Mouse (Mus musculus) liver, adult 2 months (tissue): ENCODE measurements around the gene Zup1. TPM values are rescaled to one million over a fixed set of nuclear protein-coding genes. Genes with fewer than 3 reads are reported as not detected.
"Not testable (repeated sequence)": the region's sequence is repeated elsewhere in the genome, so short reads cannot be mapped to it uniquely, and the experiment has no call there.

Source experiments
- DNase-seq: peaks from one replicate; pipeline ENCODE4 v3.0.0-alpha.2; 2011; ENCODE audit warnings: low read depth, low spot score; ENCODE audit errors: extremely low read depth
- H3K27ac ChIP-seq: fragments of 200-500 bp; replicated peaks from 2 replicates; pipeline ENCODE4 v1.5.1; 2012; ENCODE audit warnings: low read depth, mild to moderate bottlenecking, control low read depth, inconsistent platforms, low read length; ENCODE audit not compliant: insufficient read depth
- H3K27me3 ChIP-seq: fragments of 200-500 bp; 2 replicates; pipeline ENCODE4 v1.6.1; 2012; ENCODE audit warnings: mild to moderate bottlenecking, moderate library complexity, low read length, inconsistent platforms; ENCODE audit not compliant: control insufficient read depth, insufficient read depth
- H3K36me3 ChIP-seq: fragments of 200-500 bp; 2 replicates; pipeline ENCODE4 v1.6.1; 2012; ENCODE audit warnings: low read length, inconsistent platforms; ENCODE audit not compliant: control insufficient read depth, insufficient read depth
- H3K4me1 ChIP-seq: fragments of 200-500 bp; 2 replicates; pipeline ENCODE4 v1.6.1; 2011; ENCODE audit warnings: low read length; ENCODE audit not compliant: control insufficient read depth, insufficient read depth
- H3K4me3 ChIP-seq: fragments of 200-500 bp; 2 replicates; pipeline ENCODE4 v1.5.1; 2011; ENCODE audit warnings: low read depth, mild to moderate bottlenecking, control low read depth, low read length, moderate library complexity; ENCODE audit not compliant: insufficient read depth
- H3K79me2 ChIP-seq: fragments of 200-500 bp; 2 replicates; pipeline ENCODE4 v1.6.1; 2012; ENCODE audit warnings: inconsistent platforms, mild to moderate bottlenecking, low read length, moderate library complexity; ENCODE audit not compliant: control insufficient read depth, insufficient read depth
- H3K9ac ChIP-seq: fragments of 200-500 bp; 2 replicates; pipeline ENCODE4 v1.6.1; 2012; ENCODE audit warnings: low read depth, mild to moderate bottlenecking, control low read depth, inconsistent platforms, low read length
- CTCF ChIP-seq: fragments of 200-500 bp; IDR thresholded peaks from 2 replicates; pipeline ENCODE4 v1.5.1; 2011; ENCODE audit warnings: low read depth, low read length, control low read depth
- POLR2A ChIP-seq: fragments of 200-500 bp; IDR thresholded peaks from 2 replicates; pipeline ENCODE4 v1.6.1; 2011; ENCODE audit warnings: low read length, control low read depth; ENCODE audit not compliant: insufficient read depth; ENCODE audit errors: extremely low read depth
- WGBS: fragments of 180-500 bp; shearing (Covaris S2); methylation state at CpG from one replicate; pipeline ENCODE4 v1.1.7; 2018; 5-methylcytosine and 5-hydroxymethylcytosine counted together
- polyA plus RNA-seq: library from polyadenylated mRNA; depleted of rRNA; stranded (reverse); fragments of >200 nt; gene quantifications from 2 replicates; pipeline ENCODE4 v1.2.3, GENCODE M21; 2012; rRNA removed
- total RNA-seq: library from RNA; depleted of rRNA; stranded (reverse); fragments of >200 nt; gene quantifications from 2 replicates; pipeline ENCODE4 v1.2.3, GENCODE M21; 2014; rRNA removed

Zup1 gene
- 8.0 and 10.8 TPM in 2 replicates for total RNA-seq
- polyA plus RNA-seq: 2.2 and 2.3 TPM in 2 replicates

DNA sequence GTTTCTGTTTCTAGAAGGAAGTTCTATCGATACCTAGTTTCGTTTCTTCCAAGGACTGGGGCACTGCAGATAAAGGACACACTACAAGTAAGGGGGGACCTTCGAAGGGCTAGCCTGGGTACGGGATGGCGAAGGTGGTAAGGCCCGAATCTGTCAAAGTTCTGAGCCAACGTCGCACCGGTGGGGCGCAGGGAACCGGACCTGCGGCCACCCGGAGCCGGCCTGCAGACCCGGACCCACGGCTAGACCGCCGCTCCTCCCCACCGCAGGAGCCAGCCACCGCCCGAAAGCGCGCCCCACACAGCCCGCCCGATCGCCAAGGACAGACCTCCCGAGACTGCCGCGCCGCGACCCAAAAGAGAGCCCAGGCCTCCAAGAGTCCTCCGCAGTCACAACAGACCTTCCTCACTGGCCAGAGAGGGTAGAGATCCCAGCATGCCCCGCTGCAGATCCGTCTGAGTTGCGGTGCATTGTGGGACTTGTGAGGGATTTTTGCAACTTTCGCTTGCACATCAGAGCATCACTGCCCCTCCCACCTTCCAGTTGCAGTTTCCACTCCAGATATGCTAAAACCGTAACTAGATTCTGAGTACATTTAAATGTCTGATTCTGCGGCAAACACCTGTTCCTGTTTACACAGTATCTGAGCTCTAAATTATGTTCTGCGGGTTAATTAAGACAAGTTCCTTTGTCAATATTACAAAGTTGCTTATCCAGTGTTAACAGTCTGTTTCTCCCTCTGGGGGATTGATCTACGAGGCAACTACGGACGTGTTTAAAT, at the start of gene Zup1:
Zup1 (minus strand) TSS at position 467 of the 781 bp plus-strand sequence.
- Histone ChIP-seq H3K36me3 (peaks cover 14% of the 10 kb centered on the region), H3K79me2 (peaks cover 3% of the 10 kb centered on the region; the same call in 1 of the 2 replicates), H3K27ac (peak within 1 kb of the TSS; percentile 77), H3K9ac (peak within 1 kb of the TSS; percentile 98), H3K4me1 (no peaks in the 10 kb centered on the region; the same call in 1 of the 2 replicates), H3K27me3 (no peaks in the 10 kb centered on the region), H3K4me3 (peak within 1 kb of the TSS; percentile 98)
- TF ChIP-seq CTCF (no peak), POLR2A (peak; percentile 52; the same call in 1 of the 2 replicates)
- DNase-seq: peak; percentile 84
- 3% methylated on average over 42 of the region's 42 CpGs for WGBS

- Histone ChIP-seq H3K27ac (no peak overlapping the region), H3K36me3 (peaks cover 56% of the 10 kb centered on the region), H3K4me3 (no peak overlapping the region), H3K79me2 (no peaks in the 10 kb centered on the region), H3K9ac (no peak overlapping the region), H3K4me1 (no peaks in the 10 kb centered on the region), H3K27me3 (no peaks in the 10 kb centered on the region)
- DNase-seq: peak; percentile 51
- TF ChIP-seq CTCF (no peak), POLR2A (no peak)
Measured at GRCm38 (mm10) chr10:33998397-33998796, 47.3 kb upstream of the Zup1 start.

DNA sequence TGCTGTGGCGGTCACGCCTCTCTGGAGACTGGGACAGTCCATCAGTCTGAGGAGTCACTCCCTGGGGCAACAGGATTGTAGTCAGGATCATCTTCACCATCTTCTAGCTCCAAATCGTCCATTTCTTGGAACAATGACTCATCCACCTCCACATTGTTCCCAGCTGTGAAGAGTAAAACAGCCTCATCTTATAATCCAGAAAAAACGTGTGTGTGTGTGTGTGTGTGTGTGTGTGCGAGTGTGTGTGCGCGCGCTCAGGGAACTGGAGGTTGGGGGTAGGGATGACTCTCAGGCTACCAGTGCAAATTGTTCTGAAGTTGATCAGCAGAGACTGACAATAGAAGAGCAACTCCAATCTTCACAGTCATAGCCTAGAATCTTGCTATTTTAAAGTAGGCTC, 45.6 kb upstream of the Zup1 start:
- not testable (repeated sequence) for H3K4me3 ChIP-seq, H3K27me3 ChIP-seq, DNase-seq, H3K79me2 ChIP-seq, H3K27ac ChIP-seq, H3K4me1 ChIP-seq, H3K9ac ChIP-seq
- WGBS: 92% methylated on average over 6 of the region's 8 CpGs
- peaks cover 53% of the 10 kb centered on the region for H3K36me3 ChIP-seq

DNA sequence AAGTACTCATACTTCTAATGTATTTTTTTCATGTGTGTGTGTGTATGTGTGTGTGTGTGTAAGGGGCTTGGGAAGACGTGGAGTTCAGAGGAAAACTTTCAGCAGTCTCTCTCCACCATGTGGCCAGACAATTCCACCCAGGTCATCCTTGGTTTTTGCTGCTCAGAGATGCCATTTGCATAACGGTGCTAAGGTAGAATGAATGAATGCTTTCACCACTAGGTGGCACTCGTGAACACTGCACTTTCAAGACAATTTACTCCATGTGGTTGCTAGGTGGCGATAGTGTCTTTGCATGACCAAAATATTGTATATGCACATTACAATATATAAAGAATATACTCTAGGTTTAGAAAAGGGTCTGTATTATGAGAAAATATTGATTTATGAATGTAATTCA, 35.7 kb upstream of the Zup1 start:
- no peaks in the 10 kb centered on the region for H3K4me1 ChIP-seq
- no peaks in the 10 kb centered on the region for H3K27me3 ChIP-seq
- WGBS: 13% methylated on average over 4 of the region's 4 CpGs
- no peak overlapping the region for H3K9ac ChIP-seq
- TF ChIP-seq CTCF (peak; percentile 61), POLR2A (no peak)
- H3K4me3 ChIP-seq: no peak overlapping the region
- DNase-seq: peak; percentile 79
- peaks cover 7% of the 10 kb centered on the region; the same call in 1 of the 2 replicates for H3K36me3 ChIP-seq
- no peaks in the 10 kb centered on the region for H3K79me2 ChIP-seq
- H3K27ac ChIP-seq: no peak overlapping the region

- no peak overlapping the region for H3K9ac ChIP-seq
- no peak for DNase-seq
- no peaks in the 10 kb centered on the region for H3K27me3 ChIP-seq
- no peak overlapping the region for H3K27ac ChIP-seq
- 87% methylated on average over 7 of the region's 7 CpGs for WGBS
- H3K4me3 ChIP-seq: no peak overlapping the region
- no peaks in the 10 kb centered on the region for H3K36me3 ChIP-seq
- no peaks in the 10 kb centered on the region for H3K79me2 ChIP-seq
- no peak for TF ChIP-seq CTCF
- no peak for TF ChIP-seq POLR2A
- no peaks in the 10 kb centered on the region for H3K4me1 ChIP-seq
Measured at GRCm38 (mm10) chr10:33974781-33975494, 23.9 kb upstream of the Zup1 start.

GRCm38 (mm10) chr10:33952509-33952908, 1.4 kb upstream of the Zup1 start:
- Histone ChIP-seq H3K79me2 (peaks cover 3% of the 10 kb centered on the region; the same call in 1 of the 2 replicates), H3K27ac (no peak overlapping the region), H3K4me1 (no peaks in the 10 kb centered on the region; the same call in 1 of the 2 replicates), H3K9ac (no peak overlapping the region), H3K4me3 (no peak overlapping the region), H3K36me3 (peaks cover 12% of the 10 kb centered on the region), H3K27me3 (no peaks in the 10 kb centered on the region)
- DNase-seq: no peak
- TF ChIP-seq POLR2A (no peak), CTCF (0 out of 2 replicates have a peak, but pooled peaks have one; percentile 7)
- WGBS: 82% methylated on average over 3 of the region's 3 CpGs
